Mouse (Mus musculus) ovary, postnatal 10 days (tissue): ENCODE data around the gene Pdzd3.
"Not testable (repeated sequence)": the region's sequence is repeated elsewhere in the genome, so short reads cannot be mapped to it uniquely, and the experiment has no call there.

ENCODE experiments used
- DNase-seq: peaks from one replicate; pipeline ENCODE4 v3.0.0; 2022; ENCODE audit warnings: low spot score

The Pdzd3 gene

GRCm38 (mm10) chr9:44251314-44251713 lies at the start of gene Pdzd3:
TSS of gene Pdzd3 (minus strand) at chr9:44251471.
- DNase-seq, result no peak

- DNase-seq, result not testable (repeated sequence)
Measured at GRCm38 (mm10) chr9:44300001-44300400, 48.7 kb upstream of the Pdzd3 start.

GRCm38 (mm10) chr9:44292490-44292889 lies 41.2 kb upstream of the Pdzd3 start:
- no peak for DNase-seq

- no peak for DNase-seq
Measured at GRCm38 (mm10) chr9:44288959-44289291, 37.7 kb upstream of the Pdzd3 start.

GRCm38 (mm10) chr9:44288076-44288958 lies 37.0 kb upstream of the Pdzd3 start, which contains the start of gene Abcg4:
TSS of gene Abcg4 (minus strand) at chr9:44288615.
- no peak for DNase-seq

GRCm38 (mm10) chr9:44287401-44288075 lies 36.3 kb upstream of the Pdzd3 start:
- DNase-seq, result no peak

- no peak for DNase-seq
Measured at GRCm38 (mm10) chr9:44287003-44287400, 35.7 kb upstream of the Pdzd3 start.

- no peak for DNase-seq
Measured at GRCm38 (mm10) chr9:44286256-44286850, 35.1 kb upstream of the Pdzd3 start.

GRCm38 (mm10) chr9:44283183-44283582 lies 31.9 kb upstream of the Pdzd3 start:
- DNase-seq, result no peak

GRCm38 (mm10) chr9:44269973-44270372 lies 18.7 kb upstream of the Pdzd3 start:
- no peak for DNase-seq

- no peak for DNase-seq
Measured at GRCm38 (mm10) chr9:44269077-44269476, 17.8 kb upstream of the Pdzd3 start.

GRCm38 (mm10) chr9:44268432-44268831 lies 17.2 kb upstream of the Pdzd3 start, which contains the start of gene Nlrx1:
TSS of gene Nlrx1 (minus strand) at chr9:44268599.
- no peak for DNase-seq

- peak; percentile 89 for DNase-seq
Measured at GRCm38 (mm10) chr9:44268027-44268360, 16.7 kb upstream of the Pdzd3 start.

- no peak for DNase-seq
Measured at GRCm38 (mm10) chr9:44267319-44268026, 16.2 kb upstream of the Pdzd3 start.

GRCm38 (mm10) chr9:44266478-44267226 lies 15.4 kb upstream of the Pdzd3 start:
- DNase-seq, result no peak

GRCm38 (mm10) chr9:44261388-44261787 lies 10.1 kb upstream of the Pdzd3 start:
- DNase-seq, result no peak

GRCm38 (mm10) chr9:44259014-44259413 lies 7.7 kb upstream of the Pdzd3 start:
- DNase-seq, result no peak

- DNase-seq, result no peak
Measured at GRCm38 (mm10) chr9:44256213-44256612, 4.9 kb upstream of the Pdzd3 start.

GRCm38 (mm10) chr9:44255136-44255521 lies 3.9 kb upstream of the Pdzd3 start:
- DNase-seq, result no peak

- DNase-seq, result no peak
Measured at GRCm38 (mm10) chr9:44254508-44255135, 3.4 kb upstream of the Pdzd3 start.

GRCm38 (mm10) chr9:44253441-44253840 lies 2.2 kb upstream of the Pdzd3 start:
- DNase-seq, result no peak
